Mouse (Mus musculus): ENCODE measurements around the gene Slc7a8. TPM values are rescaled to one million over a fixed set of nuclear protein-coding genes. Genes with fewer than 3 reads are reported as not detected.

Gene Slc7a8
- polyA plus RNA-seq, 1 experiment from 2014 or later, result 6.1 TPM

DNA sequence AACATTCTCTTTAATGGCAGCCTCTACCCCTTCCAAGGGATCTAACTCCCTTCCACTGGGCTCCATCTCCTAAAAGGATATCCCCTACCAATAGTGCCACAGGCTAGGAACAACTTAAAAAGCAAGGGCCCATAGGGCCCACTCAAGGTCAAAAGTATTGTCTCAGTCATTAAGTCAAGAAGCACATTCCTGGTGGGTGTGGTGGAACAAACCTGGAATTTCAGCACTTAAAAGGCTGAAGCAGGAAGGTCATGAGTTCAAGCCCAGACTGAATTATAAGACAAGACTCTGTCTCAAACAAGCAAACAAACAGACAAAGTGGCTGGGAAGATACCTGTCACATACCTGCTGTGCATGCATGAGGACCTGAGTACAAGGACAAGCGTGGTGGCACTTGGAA, 14.2 kb upstream of the Slc7a8 start:
- Histone ChIP-seq H3K9ac (replicated peaks) (no peak overlapping the region), H3K9me3 (replicated peaks) (no peaks in the 10 kb centered on the region), H3K4me1 (no peaks in the 10 kb centered on the region), H3K4me2 (no peak overlapping the region), H3K27me3 (replicated peaks) (no peaks in the 10 kb centered on the region), H3K4me3 (replicated peaks) (no peak overlapping the region), H3K36me3 (no peaks in the 10 kb centered on the region), H3K27ac (replicated peaks) (no peak overlapping the region)
- no peak for ATAC-seq (ENCODE audit: low FRiP score)
- WGBS, result 89% methylated on average over 1 of the region's 1 CpGs

- WGBS, result 81% methylated on average over 8 of the region's 8 CpGs
- H3K4me1 ChIP-seq, result no peaks in the 10 kb centered on the region
- no peaks in the 10 kb centered on the region for H3K36me3 ChIP-seq
- no peak overlapping the region for H3K4me3 ChIP-seq (replicated peaks)
- H3K9ac ChIP-seq (replicated peaks), result no peak overlapping the region
- H3K27ac ChIP-seq (replicated peaks), result no peak overlapping the region
- no peaks in the 10 kb centered on the region for H3K27me3 ChIP-seq (replicated peaks)
- no peak for ATAC-seq (ENCODE audit: low FRiP score)
- no peak overlapping the region for H3K4me2 ChIP-seq
- H3K9me3 ChIP-seq (replicated peaks), result no peaks in the 10 kb centered on the region
Measured at GRCm38 (mm10) chr14:54793894-54794830, 12.4 kb upstream of the Slc7a8 start.

DNA sequence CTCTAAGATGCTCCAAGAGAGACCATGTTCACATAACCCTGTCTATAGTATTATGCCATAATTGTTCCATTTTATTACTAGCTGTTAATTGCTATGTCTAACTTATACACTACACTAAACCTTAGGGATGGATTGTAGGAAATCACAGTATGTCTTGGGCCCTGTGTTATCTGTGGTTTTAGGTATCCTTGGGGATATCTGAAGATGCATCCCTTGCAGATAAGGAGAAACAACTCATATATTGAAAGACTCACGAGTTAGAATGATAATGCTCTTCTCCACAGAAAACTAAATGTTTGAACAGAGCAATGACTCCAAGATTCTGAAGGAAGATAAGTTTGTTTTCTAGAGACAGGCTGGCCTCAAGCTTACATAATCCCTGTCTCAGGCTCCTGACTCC, 11.6 kb upstream of the Slc7a8 start:
- Histone ChIP-seq H3K4me3 (replicated peaks) (no peak overlapping the region), H3K9me3 (replicated peaks) (no peaks in the 10 kb centered on the region), H3K4me1 (no peaks in the 10 kb centered on the region), H3K4me2 (no peak overlapping the region), H3K27me3 (replicated peaks) (no peaks in the 10 kb centered on the region), H3K36me3 (no peaks in the 10 kb centered on the region), H3K27ac (replicated peaks) (no peak overlapping the region), H3K9ac (replicated peaks) (no peak overlapping the region)
- no peak for ATAC-seq (ENCODE audit: low FRiP score)
- 73% methylated on average over 1 of the region's 1 CpGs for WGBS

DNA sequence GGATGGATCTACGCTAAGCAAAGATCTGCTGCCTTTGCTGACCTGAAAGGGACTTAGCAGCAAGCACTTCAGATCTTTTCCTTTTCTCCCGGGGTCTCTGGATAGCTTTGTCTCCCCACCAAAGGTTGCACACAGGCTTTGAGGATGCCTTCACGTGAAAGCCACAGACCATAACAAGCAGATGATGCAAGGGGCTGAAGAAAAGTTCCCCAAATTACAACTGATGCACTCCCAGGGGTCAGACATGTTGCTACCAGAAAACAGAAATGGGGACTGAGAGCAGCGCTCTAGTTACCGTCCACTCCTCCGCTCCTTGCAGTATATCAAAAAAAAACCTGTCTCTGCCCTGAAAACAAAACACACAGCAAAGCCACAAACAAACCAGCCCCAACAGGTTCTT, 10.4 kb upstream of the Slc7a8 start:
- Histone ChIP-seq H3K27me3 (replicated peaks) (no peaks in the 10 kb centered on the region), H3K9ac (replicated peaks) (no peak overlapping the region), H3K9me3 (replicated peaks) (no peaks in the 10 kb centered on the region), H3K4me3 (replicated peaks) (no peak overlapping the region), H3K36me3 (no peaks in the 10 kb centered on the region), H3K27ac (replicated peaks) (no peak overlapping the region), H3K4me1 (no peaks in the 10 kb centered on the region), H3K4me2 (no peak overlapping the region)
- WGBS, result 78% methylated on average over 6 of the region's 6 CpGs
- no peak for ATAC-seq (ENCODE audit: low FRiP score)

- H3K36me3 ChIP-seq, result no peaks in the 10 kb centered on the region
- peaks cover 3% of the 10 kb centered on the region; the same call in 1 of the 2 replicates for H3K4me1 ChIP-seq
- no peak overlapping the region for H3K27ac ChIP-seq (replicated peaks)
- no peak overlapping the region for H3K9ac ChIP-seq (replicated peaks)
- H3K27me3 ChIP-seq (replicated peaks), result no peaks in the 10 kb centered on the region
- H3K9me3 ChIP-seq (replicated peaks), result no peaks in the 10 kb centered on the region
- 94% methylated on average over 5 of the region's 5 CpGs for WGBS
- ATAC-seq (ENCODE audit: low FRiP score), result no peak
- no peak overlapping the region for H3K4me3 ChIP-seq (replicated peaks)
- no peak overlapping the region for H3K4me2 ChIP-seq
Measured at GRCm38 (mm10) chr14:54788231-54788630, 6.5 kb upstream of the Slc7a8 start.

- no peak overlapping the region for H3K4me2 ChIP-seq
- 56% methylated on average over 4 of the region's 4 CpGs for WGBS
- no peaks in the 10 kb centered on the region for H3K36me3 ChIP-seq
- no peak overlapping the region for H3K4me3 ChIP-seq (replicated peaks)
- peaks cover 5% of the 10 kb centered on the region; the same call in 1 of the 2 replicates for H3K4me1 ChIP-seq
- no peak overlapping the region for H3K9ac ChIP-seq (replicated peaks)
- no peaks in the 10 kb centered on the region for H3K27me3 ChIP-seq (replicated peaks)
- ATAC-seq (ENCODE audit: low FRiP score), result no peak
- H3K27ac ChIP-seq (replicated peaks), result no peak overlapping the region
- no peaks in the 10 kb centered on the region for H3K9me3 ChIP-seq (replicated peaks)
Measured at GRCm38 (mm10) chr14:54787226-54787625, 5.5 kb upstream of the Slc7a8 start.

- Histone ChIP-seq H3K4me1 (peaks cover 12% of the 10 kb centered on the region; the same call in 1 of the 2 replicates), H3K9me3 (replicated peaks) (no peaks in the 10 kb centered on the region), H3K27ac (replicated peaks) (no peak overlapping the region), H3K36me3 (no peaks in the 10 kb centered on the region), H3K4me3 (replicated peaks) (no peak overlapping the region), H3K27me3 (replicated peaks) (no peaks in the 10 kb centered on the region), H3K4me2 (no peak overlapping the region), H3K9ac (replicated peaks) (no peak overlapping the region)
- no peak for ATAC-seq (ENCODE audit: low FRiP score)
- WGBS, result 60% methylated on average over 10 of the region's 10 CpGs
Measured at GRCm38 (mm10) chr14:54786489-54786888, 4.7 kb upstream of the Slc7a8 start.

DNA sequence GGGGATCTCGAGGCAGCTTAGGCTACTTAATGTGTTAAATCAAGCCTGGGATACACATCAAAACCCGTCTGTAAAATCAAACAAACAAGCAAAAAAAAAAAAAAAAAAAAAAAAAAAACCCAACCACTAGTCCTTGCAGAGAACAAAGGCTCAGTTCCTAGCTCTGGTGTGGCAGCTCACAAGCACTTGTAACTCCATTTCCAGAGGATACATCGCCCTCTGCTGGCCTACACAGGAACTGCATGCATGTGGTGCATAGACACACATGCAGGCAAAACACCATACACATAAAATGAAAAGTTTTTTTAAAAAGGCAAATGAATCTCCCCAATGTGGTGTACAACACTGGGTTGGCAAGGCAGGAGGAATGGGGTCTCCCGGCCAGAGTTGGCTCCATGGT, 4.2 kb upstream of the Slc7a8 start:
- WGBS, result 55% methylated on average over 4 of the region's 4 CpGs
- no peak overlapping the region for H3K27ac ChIP-seq (replicated peaks)

DNA sequence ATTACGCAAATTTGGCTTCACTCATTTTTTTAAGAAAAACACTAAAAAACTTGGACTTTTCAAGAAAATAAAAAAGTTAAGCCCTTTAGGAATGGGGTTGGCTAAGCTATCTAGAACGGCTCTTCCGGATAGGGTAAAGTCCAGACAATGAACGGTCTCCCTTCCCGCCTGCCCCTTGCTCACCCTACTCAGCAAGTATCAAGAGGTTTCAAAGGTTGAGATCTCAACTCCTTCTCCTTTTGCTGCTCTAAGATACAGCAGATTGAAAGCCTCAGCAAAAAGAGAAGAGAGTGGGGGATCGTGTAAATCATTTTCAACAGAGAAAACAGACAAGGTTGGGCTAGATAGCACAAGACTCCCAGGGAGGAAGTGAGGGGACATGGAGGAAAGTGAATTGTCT, 1.2 kb upstream of the Slc7a8 start:
- WGBS, result 87% methylated on average over 6 of the region's 6 CpGs
- Histone ChIP-seq H3K4me3 (replicated peaks) (no peak overlapping the region), H3K4me1 (peaks cover 26% of the 10 kb centered on the region), H3K36me3 (no peaks in the 10 kb centered on the region), H3K27me3 (replicated peaks) (no peaks in the 10 kb centered on the region; the same call in 1 of the 2 replicates), H3K27ac (replicated peaks) (no peak overlapping the region), H3K4me2 (no peak overlapping the region), H3K9me3 (replicated peaks) (no peaks in the 10 kb centered on the region), H3K9ac (replicated peaks) (no peak overlapping the region)
- no peak for ATAC-seq (ENCODE audit: low FRiP score)

More for the DNA sequence above, 4.2 kb upstream of the Slc7a8 start:
- ATAC-seq (ENCODE audit: low FRiP score), result no peak
- no peak overlapping the region for H3K9ac ChIP-seq (replicated peaks)
- H3K4me2 ChIP-seq, result no peak overlapping the region
- no peaks in the 10 kb centered on the region for H3K9me3 ChIP-seq (replicated peaks)
- no peaks in the 10 kb centered on the region for H3K36me3 ChIP-seq
- peaks cover 14% of the 10 kb centered on the region; the same call in 1 of the 2 replicates for H3K4me1 ChIP-seq
- no peaks in the 10 kb centered on the region for H3K27me3 ChIP-seq (replicated peaks)
- H3K4me3 ChIP-seq (replicated peaks), result no peak overlapping the region

DNA sequence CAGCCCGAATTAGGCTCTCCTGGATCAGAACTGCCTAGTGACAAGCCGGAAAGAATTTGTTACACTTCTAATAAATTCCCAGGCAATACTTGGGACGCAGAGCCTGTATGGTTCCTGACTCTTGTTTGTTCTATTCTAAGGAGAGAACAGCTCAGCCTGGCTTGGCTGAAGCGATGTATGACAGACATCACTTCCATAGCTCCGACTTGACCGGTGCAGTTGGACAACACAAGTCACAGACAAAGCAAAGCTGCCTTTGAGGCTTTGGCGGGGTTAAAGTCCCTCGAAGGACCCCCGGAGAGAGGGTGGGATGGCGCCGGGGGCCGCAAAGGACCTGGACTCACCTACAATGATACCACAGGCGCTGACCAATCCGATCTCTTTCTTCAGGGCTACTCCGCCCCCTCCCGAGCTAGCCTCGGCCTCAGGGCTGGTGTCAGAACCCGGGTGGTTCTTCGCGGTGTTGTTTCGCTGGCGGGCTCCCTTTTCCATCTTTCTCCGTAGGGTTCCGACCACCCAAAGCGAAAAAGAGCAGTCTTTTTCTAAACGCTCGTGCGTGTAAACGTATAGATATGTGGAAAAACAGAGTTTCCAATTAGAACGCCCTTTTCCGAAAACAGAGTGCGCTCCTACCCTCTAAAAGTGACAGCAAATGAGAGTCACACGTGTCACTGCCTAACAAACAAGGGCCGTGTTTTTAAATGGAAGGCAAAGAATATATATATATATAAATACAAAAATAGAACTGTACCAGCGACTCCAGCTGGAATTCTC, 723 bp downstream of the Slc7a8 start:
- no peaks in the 10 kb centered on the region for H3K9me3 ChIP-seq (replicated peaks)
- peaks cover 23% of the 10 kb centered on the region for H3K4me1 ChIP-seq
- no peaks in the 10 kb centered on the region; the same call in 1 of the 2 replicates for H3K27me3 ChIP-seq (replicated peaks)
- WGBS, result 3% methylated on average over 35 of the region's 35 CpGs
- H3K27ac ChIP-seq (replicated peaks), result peak overlapping the region; percentile 85
- peak; percentile 93 for ATAC-seq (ENCODE audit: low FRiP score)
- H3K4me2 ChIP-seq, result peak overlapping the region; percentile 83
- peak overlapping the region; percentile 61 for H3K4me3 ChIP-seq (replicated peaks)
- H3K36me3 ChIP-seq, result no peaks in the 10 kb centered on the region
- H3K9ac ChIP-seq (replicated peaks), result peak overlapping the region; percentile 63

- Histone ChIP-seq H3K36me3 (no peaks in the 10 kb centered on the region), H3K4me1 (peaks cover 26% of the 10 kb centered on the region), H3K27me3 (replicated peaks) (no peaks in the 10 kb centered on the region; the same call in 1 of the 2 replicates), H3K27ac (replicated peaks) (no peak overlapping the region), H3K4me3 (replicated peaks) (peak overlapping the region; percentile 61), H3K9me3 (replicated peaks) (no peaks in the 10 kb centered on the region), H3K4me2 (peak overlapping the region; percentile 83), H3K9ac (replicated peaks) (peak overlapping the region; percentile 63)
- ATAC-seq (ENCODE audit: low FRiP score), result no peak
- WGBS, result 89% methylated on average over 9 of the region's 9 CpGs
Measured at GRCm38 (mm10) chr14:54780084-54780483, 1.7 kb downstream of the Slc7a8 start.
